Mouse (Mus musculus): ENCODE data around the gene Nedd4. TPM values are rescaled to one million over a fixed set of nuclear protein-coding genes. Genes with fewer than 3 reads are reported as not detected.
A peak's percentile ranks its signal among the peaks of the same experiment; 100 is the strongest.
"Not testable (repeated sequence)": the region's sequence is repeated elsewhere in the genome, so short reads cannot be mapped to it uniquely, and the experiment has no call there.

The Nedd4 gene
- polyA plus RNA-seq, 1 experiment from 2014 or later, result 451 TPM

DNA sequence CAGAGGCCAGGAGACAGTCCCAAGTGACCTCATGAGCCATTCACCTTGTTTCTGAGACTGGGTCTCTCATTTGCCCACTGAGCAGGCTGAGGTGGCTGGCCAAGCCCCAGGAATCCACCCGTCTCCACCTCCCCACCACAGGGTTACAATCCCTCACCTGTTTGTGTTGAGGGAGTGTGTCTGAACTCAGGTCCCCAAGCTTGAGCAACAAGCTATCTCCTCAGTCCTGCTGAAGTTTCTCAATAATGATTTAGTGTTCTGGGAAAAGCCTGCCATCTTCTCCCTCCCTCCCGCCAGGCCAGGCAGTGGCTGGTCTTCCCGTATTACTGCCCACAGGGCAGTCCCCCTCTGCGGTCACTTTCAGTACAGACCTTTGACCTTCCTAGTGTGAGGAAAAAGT is 5.7 kb upstream of the Nedd4 start:
- H3K4me3 ChIP-seq, result no peak overlapping the region
- H3K9ac ChIP-seq, result no peak overlapping the region
- no peak for ATAC-seq (replicated peaks)
- no peak overlapping the region for H3K27ac ChIP-seq
- WGBS, result 28% methylated on average over 4 of the region's 4 CpGs
- H3K9me3 ChIP-seq, result no peaks in the 10 kb centered on the region
- H3K4me2 ChIP-seq, result no peak overlapping the region
- no peaks in the 10 kb centered on the region for H3K36me3 ChIP-seq (replicated peaks)
- no peaks in the 10 kb centered on the region for H3K27me3 ChIP-seq (replicated peaks)
- peaks cover 9% of the 10 kb centered on the region for H3K4me1 ChIP-seq

DNA sequence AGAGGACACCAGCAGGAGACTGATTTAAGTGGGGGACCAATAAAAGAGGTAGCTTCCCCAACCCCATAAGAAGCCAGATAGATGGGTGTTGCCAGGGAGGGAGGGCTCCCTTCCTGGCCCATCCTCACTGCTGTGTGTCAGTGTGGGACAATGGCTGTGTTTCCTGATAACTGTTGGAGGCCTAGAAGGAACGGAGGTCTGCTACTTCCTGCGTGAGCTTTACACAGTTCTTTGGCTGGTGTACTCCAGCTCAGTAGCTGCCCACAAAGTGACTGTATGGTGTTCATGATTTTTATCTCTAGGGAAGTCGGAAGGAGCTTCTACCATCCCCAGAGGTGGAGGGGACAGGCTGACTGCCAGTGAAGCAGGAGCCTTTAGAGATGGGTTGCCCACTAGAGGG is 5.2 kb upstream of the Nedd4 start:
- no peak for ATAC-seq (replicated peaks)

GRCm38 (mm10) chr9:72657694-72658093 is 4.5 kb upstream of the Nedd4 start:
- Histone ChIP-seq H3K27ac (no peak overlapping the region), H3K36me3 (replicated peaks) (no peaks in the 10 kb centered on the region), H3K4me3 (no peak overlapping the region), H3K9me3 (no peaks in the 10 kb centered on the region), H3K27me3 (replicated peaks) (no peaks in the 10 kb centered on the region), H3K9ac (no peak overlapping the region), H3K4me2 (no peak overlapping the region), H3K4me1 (peaks cover 9% of the 10 kb centered on the region)
- WGBS, result 64% methylated on average over 1 of the region's 1 CpGs
- ATAC-seq (replicated peaks), result no peak

More for the DNA sequence above, 5.2 kb upstream of the Nedd4 start:
- H3K27me3 ChIP-seq (replicated peaks), result no peaks in the 10 kb centered on the region
- 32% methylated on average over 3 of the region's 3 CpGs for WGBS
- no peak overlapping the region for H3K4me2 ChIP-seq
- H3K9me3 ChIP-seq, result no peaks in the 10 kb centered on the region
- no peak overlapping the region for H3K27ac ChIP-seq
- H3K36me3 ChIP-seq (replicated peaks), result no peaks in the 10 kb centered on the region
- H3K9ac ChIP-seq, result no peak overlapping the region
- no peak overlapping the region for H3K4me3 ChIP-seq
- H3K4me1 ChIP-seq, result peaks cover 9% of the 10 kb centered on the region

GRCm38 (mm10) chr9:72660139-72660538 is 2.0 kb upstream of the Nedd4 start:
- Histone ChIP-seq H3K9me3 (no peaks in the 10 kb centered on the region), H3K36me3 (replicated peaks) (no peaks in the 10 kb centered on the region), H3K27ac (peak overlapping the region; percentile 98; the same call in 1 of the 2 replicates), H3K4me2 (no peak overlapping the region), H3K4me3 (no peak overlapping the region), H3K4me1 (peaks cover 26% of the 10 kb centered on the region), H3K9ac (no peak overlapping the region), H3K27me3 (replicated peaks) (no peaks in the 10 kb centered on the region)
- no peak for ATAC-seq (replicated peaks)
- 78% methylated on average over 4 of the region's 4 CpGs for WGBS

DNA sequence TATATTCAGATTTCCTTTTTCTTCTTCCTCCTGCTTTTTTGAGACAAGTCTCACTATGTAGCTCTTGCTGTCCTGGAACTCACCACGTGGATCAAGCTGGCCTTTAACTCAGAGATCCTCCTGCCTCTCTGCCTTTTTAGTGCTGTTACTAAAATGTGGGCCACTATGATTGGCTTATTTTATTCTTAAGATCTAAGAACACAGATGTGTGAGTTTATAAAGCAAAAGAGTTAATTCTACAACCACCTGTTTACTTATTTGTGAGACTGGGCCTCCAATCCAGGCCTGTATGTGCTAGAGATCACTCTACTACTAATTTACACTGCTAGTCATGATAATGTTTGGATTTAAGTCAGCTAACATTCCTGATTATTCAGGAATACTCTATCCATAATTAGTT is 1.2 kb upstream of the Nedd4 start:
- no peaks in the 10 kb centered on the region for H3K27me3 ChIP-seq (replicated peaks)
- 31% methylated on average over 1 of the region's 1 CpGs for WGBS
- peaks cover 34% of the 10 kb centered on the region for H3K4me1 ChIP-seq
- no peak for ATAC-seq (replicated peaks)
- H3K4me2 ChIP-seq, result 0 out of 2 replicates have a peak overlapping the region, but pooled peaks have one; percentile 79
- no peaks in the 10 kb centered on the region for H3K9me3 ChIP-seq
- no peak overlapping the region for H3K4me3 ChIP-seq
- no peaks in the 10 kb centered on the region for H3K36me3 ChIP-seq (replicated peaks)
- H3K9ac ChIP-seq, result peak overlapping the region; percentile 49; the same call in 1 of the 2 replicates
- H3K27ac ChIP-seq, result peak overlapping the region; percentile 98

GRCm38 (mm10) chr9:72661561-72661894 is 618 bp upstream of the Nedd4 start:
- Histone ChIP-seq H3K27ac (peak overlapping the region; percentile 98), H3K36me3 (replicated peaks) (no peaks in the 10 kb centered on the region), H3K9ac (peak overlapping the region; percentile 49), H3K4me3 (peak overlapping the region; percentile 88), H3K27me3 (replicated peaks) (no peaks in the 10 kb centered on the region), H3K4me2 (peak overlapping the region; percentile 79), H3K4me1 (peaks cover 39% of the 10 kb centered on the region), H3K9me3 (no peaks in the 10 kb centered on the region)
- WGBS, result 0% methylated on average over 13 of the region's 13 CpGs
- ATAC-seq (replicated peaks), result no peak

DNA sequence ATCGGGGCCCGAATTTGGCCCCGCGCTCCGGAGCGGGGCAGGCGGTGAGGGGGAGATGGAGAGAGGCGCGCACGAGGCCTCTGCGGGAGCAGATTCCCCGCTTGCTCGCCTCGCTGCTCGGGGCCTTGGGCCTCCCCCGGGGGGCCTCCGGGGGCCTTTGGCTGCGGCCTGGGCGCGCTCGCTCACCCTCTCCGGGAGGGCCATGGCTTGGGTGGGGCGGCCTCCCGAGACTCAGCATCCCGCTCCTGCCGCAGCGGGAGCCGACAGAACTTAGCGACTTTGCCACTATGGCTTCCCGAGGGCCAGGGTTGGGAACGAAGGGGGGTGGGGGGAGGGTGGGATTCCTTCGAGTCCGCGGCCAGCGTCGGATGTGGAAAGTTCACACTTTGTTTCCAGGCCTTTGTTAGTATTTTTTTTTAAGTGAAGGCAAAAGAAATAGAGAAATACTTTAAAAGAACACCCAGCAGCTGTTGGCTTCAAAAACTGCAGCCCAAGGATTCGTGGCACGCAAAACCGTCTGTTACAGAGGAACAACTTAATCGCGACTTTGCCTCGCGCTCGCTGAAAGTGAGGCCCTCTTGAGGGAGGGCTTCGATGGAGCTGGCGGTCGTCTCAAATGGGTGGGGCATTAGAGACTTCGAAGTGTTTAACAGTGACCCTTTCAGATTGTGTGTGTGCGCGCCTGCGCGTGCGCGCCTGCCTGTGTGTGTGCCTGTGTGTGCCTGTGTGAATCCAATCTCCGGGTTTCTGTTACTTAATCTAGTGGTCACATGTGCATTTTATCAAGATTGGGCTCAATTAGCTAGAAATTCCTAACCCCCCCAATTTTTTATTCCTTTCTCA is 766 bp downstream of the Nedd4 start:
- ATAC-seq (replicated peaks), result peak; percentile 35
- Histone ChIP-seq H3K9me3 (no peaks in the 10 kb centered on the region), H3K4me2 (peak overlapping the region; percentile 79), H3K9ac (peak overlapping the region; percentile 77), H3K4me3 (peak overlapping the region; percentile 88), H3K27me3 (replicated peaks) (no peaks in the 10 kb centered on the region), H3K36me3 (replicated peaks) (no peaks in the 10 kb centered on the region; the same call in 1 of the 2 replicates), H3K27ac (peak overlapping the region; percentile 98), H3K4me1 (peaks cover 46% of the 10 kb centered on the region)
- under 1% methylated on average over 46 of the region's 55 CpGs for WGBS

DNA sequence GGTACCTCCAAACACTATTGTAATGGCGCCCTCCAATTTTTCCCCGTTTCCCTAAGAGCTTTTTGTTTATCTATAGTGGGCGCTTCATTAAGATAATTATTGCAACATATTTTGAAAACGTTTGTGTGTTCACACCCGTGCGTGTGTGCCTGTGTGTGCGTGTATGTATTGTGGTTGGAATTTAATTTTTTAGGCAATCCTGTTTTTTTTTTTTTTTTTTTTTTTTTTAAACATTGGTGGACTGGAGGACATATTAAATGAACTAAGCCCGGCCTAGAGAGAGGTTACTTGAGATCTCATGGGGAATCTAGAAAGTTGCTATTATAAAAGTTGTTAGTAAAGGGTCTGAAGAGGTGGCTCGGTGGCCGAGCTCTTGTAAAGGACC is 1.4 kb downstream of the Nedd4 start:
- H3K27ac ChIP-seq, result peak overlapping the region; percentile 98
- WGBS, result 5% methylated on average over 10 of the region's 10 CpGs
- peaks cover 46% of the 10 kb centered on the region for H3K4me1 ChIP-seq
- ATAC-seq (replicated peaks), result no peak
- no peaks in the 10 kb centered on the region for H3K9me3 ChIP-seq
- H3K4me2 ChIP-seq, result peak overlapping the region; percentile 79
- peak overlapping the region; percentile 77 for H3K9ac ChIP-seq
- H3K36me3 ChIP-seq (replicated peaks), result no peaks in the 10 kb centered on the region; the same call in 1 of the 2 replicates
- peak overlapping the region; percentile 88 for H3K4me3 ChIP-seq
- H3K27me3 ChIP-seq (replicated peaks), result no peaks in the 10 kb centered on the region

DNA sequence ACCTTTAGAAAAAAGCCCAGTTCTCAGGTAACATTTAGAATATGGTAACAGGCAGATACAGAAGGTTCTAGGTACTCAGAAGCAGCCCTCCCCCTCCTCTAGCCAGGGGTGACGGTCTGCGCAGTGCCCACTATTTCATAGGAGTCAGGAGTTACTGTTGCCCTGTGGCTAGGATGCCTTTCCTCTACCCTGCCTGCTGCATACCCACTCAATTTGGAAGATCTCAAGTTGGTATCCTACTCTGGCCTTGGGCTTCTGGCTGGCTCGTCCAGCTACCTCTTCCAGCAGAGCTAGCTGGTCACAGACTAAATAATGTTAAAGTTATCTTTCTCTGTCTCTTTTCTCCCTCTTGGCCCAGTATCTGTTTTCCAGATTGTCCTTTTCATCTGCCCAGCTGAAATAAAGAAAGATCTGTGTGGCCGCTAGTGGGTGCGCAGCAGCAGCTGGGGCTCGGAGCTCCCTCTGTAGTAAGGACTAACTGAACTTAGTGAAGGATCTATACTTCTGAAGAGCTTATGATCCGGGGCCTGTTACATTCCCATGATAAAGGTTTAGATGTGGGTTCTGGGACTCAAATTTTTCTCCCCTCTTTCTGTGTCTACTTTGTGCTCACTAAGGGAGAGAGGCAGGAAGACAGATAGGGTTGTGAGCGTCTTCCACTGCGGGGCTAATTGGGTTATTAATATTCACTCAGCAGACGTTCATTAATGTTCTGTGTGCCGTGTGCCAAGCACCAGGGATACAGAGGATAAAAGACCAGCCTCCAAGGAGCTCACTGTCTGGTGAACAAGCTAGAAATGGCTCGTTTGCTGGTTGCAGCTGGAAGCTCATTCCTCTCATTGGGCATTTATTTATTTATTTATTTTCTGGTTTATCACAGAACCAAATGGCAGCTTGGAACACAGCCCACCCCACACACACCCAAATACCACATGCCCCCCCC is 2.5 kb downstream of the Nedd4 start:
- H3K9ac ChIP-seq, result peak overlapping the region; percentile 77; the same call in 1 of the 2 replicates
- no peaks in the 10 kb centered on the region for H3K9me3 ChIP-seq
- H3K4me1 ChIP-seq, result peaks cover 54% of the 10 kb centered on the region
- WGBS, result 13% methylated on average over 12 of the region's 12 CpGs
- H3K4me2 ChIP-seq, result peak overlapping the region; percentile 79
- no peaks in the 10 kb centered on the region for H3K27me3 ChIP-seq (replicated peaks)
- H3K36me3 ChIP-seq (replicated peaks), result no peaks in the 10 kb centered on the region; the same call in 1 of the 2 replicates
- ATAC-seq (replicated peaks), result no peak
- H3K4me3 ChIP-seq, result peak overlapping the region; percentile 88
- H3K27ac ChIP-seq, result peak overlapping the region; percentile 98

GRCm38 (mm10) chr9:72665517-72665916 is 3.4 kb downstream of the Nedd4 start:
- 48% methylated on average over 7 of the region's 7 CpGs for WGBS
- H3K9ac ChIP-seq, result no peak overlapping the region
- peak overlapping the region; percentile 88 for H3K4me3 ChIP-seq
- no peaks in the 10 kb centered on the region; the same call in 1 of the 2 replicates for H3K36me3 ChIP-seq (replicated peaks)
- no peaks in the 10 kb centered on the region for H3K9me3 ChIP-seq
- peaks cover 56% of the 10 kb centered on the region for H3K4me1 ChIP-seq
- ATAC-seq (replicated peaks), result no peak
- peak overlapping the region; percentile 79 for H3K4me2 ChIP-seq
- peak overlapping the region; percentile 98 for H3K27ac ChIP-seq
- H3K27me3 ChIP-seq (replicated peaks), result no peaks in the 10 kb centered on the region

GRCm38 (mm10) chr9:72666352-72667021 is 4.3 kb downstream of the Nedd4 start:
- 73% methylated on average over 7 of the region's 8 CpGs for WGBS
- not testable (repeated sequence) for H3K9ac ChIP-seq; ATAC-seq (replicated peaks); H3K27ac ChIP-seq; H3K9me3 ChIP-seq; H3K36me3 ChIP-seq (replicated peaks); H3K4me2 ChIP-seq; H3K4me3 ChIP-seq; H3K27me3 ChIP-seq (replicated peaks)
- H3K4me1 ChIP-seq, result peaks cover 50% of the 10 kb centered on the region

GRCm38 (mm10) chr9:72667126-72667525 is 5.0 kb downstream of the Nedd4 start:
- Histone ChIP-seq H3K36me3 (replicated peaks) (peaks cover 2% of the 10 kb centered on the region; the same call in 1 of the 2 replicates), H3K9ac (no peak overlapping the region), H3K27ac (no peak overlapping the region), H3K27me3 (replicated peaks) (no peaks in the 10 kb centered on the region), H3K9me3 (no peaks in the 10 kb centered on the region), H3K4me1 (peaks cover 50% of the 10 kb centered on the region), H3K4me3 (no peak overlapping the region), H3K4me2 (no peak overlapping the region)
- ATAC-seq (replicated peaks), result no peak
- WGBS, result 88% methylated on average over 3 of the region's 3 CpGs
